15 mouse cellular contexts compared by ENCODE assay signal in the genomic region with DNA sequence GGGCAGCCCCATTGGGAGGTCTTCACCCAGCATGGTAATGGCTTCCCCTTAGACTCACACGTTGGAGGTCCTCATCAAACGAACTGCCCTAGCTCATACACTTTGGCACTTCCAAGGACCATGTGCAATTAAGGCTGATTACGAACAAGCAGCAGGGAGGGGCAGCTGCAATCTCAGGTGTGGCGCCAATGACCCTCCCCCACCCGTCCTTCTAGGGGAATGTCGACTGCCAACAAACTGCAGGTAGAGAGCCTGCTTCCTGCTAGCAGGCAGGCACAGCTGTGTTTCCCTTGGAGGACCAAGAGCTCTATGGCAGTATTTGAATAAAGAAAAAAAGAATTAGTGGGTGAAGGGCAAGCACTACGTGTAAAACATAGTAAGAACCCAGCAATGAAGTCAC.
"Had no signal": no experiment of that assay in that cellular context is flagged by ENCODE, and none has a peak within 500 bp of the region (broad histone marks: within the 10 kb centered on the region; RNA-seq: fewer than 3 reads in every experiment).

No protein-coding gene starts in this region.

- H3K4me1 ChIP-seq: midbrain, embryonic 15.5 days; neural tube, embryonic 12.5 days had no signal

- H3K4me3 ChIP-seq: limb, embryonic 13.5 days; megakaryocyte, embryonic 14.5 days; midbrain, embryonic 15.5 days; neural tube, embryonic 12.5 days had no signal

- H3K9ac ChIP-seq: limb, embryonic 13.5 days; liver, embryonic 14.5 days; midbrain, embryonic 15.5 days; neural tube, embryonic 12.5 days had no signal

- H3K4me2 ChIP-seq: limb, embryonic 13.5 days; midbrain, embryonic 11.5 days; midbrain, embryonic 15.5 days; neural tube, embryonic 12.5 days had no signal

- H3K27ac ChIP-seq: limb, embryonic 13.5 days; liver, embryonic 14.5 days; midbrain, embryonic 15.5 days; neural tube, embryonic 12.5 days had no signal

- H3K27me3 ChIP-seq: limb, embryonic 13.5 days; midbrain, embryonic 15.5 days; neural tube, embryonic 12.5 days had no signal

- H3K36me3 ChIP-seq: limb, embryonic 13.5 days; midbrain, embryonic 15.5 days; neural tube, embryonic 12.5 days had no signal

- H3K9me3 ChIP-seq: midbrain, embryonic 15.5 days; neural tube, embryonic 12.5 days had no signal

- DNase-seq: kidney, adult 2 months; kidney, postnatal 25 days; layer of hippocampus, postnatal 36 days; left cerebral cortex, postnatal 4 days; spleen, adult 18-20 months; thymus, adult 18-20 months; thymus, postnatal 14 days had no signal

- ATAC-seq: hindbrain, embryonic 16.5 days; inflammation-experienced regulatory T-cells, adult 6 months; midbrain, embryonic 15.5 days had no signal
